Mouse (Mus musculus): ENCODE data around the gene Dok4. TPM values are rescaled to one million over a fixed set of nuclear protein-coding genes. Genes with fewer than 3 reads are reported as not detected.

The Dok4 gene
- polyA plus RNA-seq, 1 experiment from 2014 or later: 42.7 TPM

GRCm38 (mm10) chr8:94908847-94909246, 32.7 kb upstream of the Dok4 start:
- DNase-seq (ENCODE audit: low spot score) (peak; percentile 88), ATAC-seq (peak; percentile 42; the same call in 1 of the 2 replicates)
- Histone ChIP-seq H3K9ac (replicated peaks; ENCODE audit: low read depth) (no peak overlapping the region), H3K27ac (ENCODE audit: low read length) (no peak overlapping the region), H3K4me3 (ENCODE audit: low read depth, low read length) (no peak overlapping the region), H3K36me3 (ENCODE audit: insufficient read depth, low read length) (no peaks in the 10 kb centered on the region), H3K4me2 (replicated peaks; ENCODE audit: low read depth, low read length) (no peak overlapping the region), H3K4me1 (ENCODE audit: insufficient read depth, low read depth, low read length) (peaks cover 6% of the 10 kb centered on the region; the same call in 1 of the 2 replicates), H3K27me3 (replicated peaks; ENCODE audit: insufficient read depth, low read length) (no peaks in the 10 kb centered on the region), H3K9me3 (ENCODE audit: low read length) (no peaks in the 10 kb centered on the region)
- TF ChIP-seq CTCF (IDR thresholded peaks at IDR 0.05) (peak; percentile 94), EP300 (IDR thresholded peaks at IDR 0.05) (no peak)
- 7% methylated on average over 4 of the region's 4 CpGs for WGBS

GRCm38 (mm10) chr8:94907591-94908300, 31.6 kb upstream of the Dok4 start:
- Histone ChIP-seq H3K36me3 (ENCODE audit: insufficient read depth, low read length) (peaks cover 5% of the 10 kb centered on the region; the same call in 1 of the 2 replicates), H3K4me1 (ENCODE audit: insufficient read depth, low read depth, low read length) (peaks cover 6% of the 10 kb centered on the region; the same call in 1 of the 2 replicates), H3K4me3 (ENCODE audit: low read depth, low read length) (no peak overlapping the region), H3K27ac (ENCODE audit: low read length) (no peak overlapping the region), H3K9me3 (ENCODE audit: low read length) (no peaks in the 10 kb centered on the region), H3K9ac (replicated peaks; ENCODE audit: low read depth) (no peak overlapping the region), H3K27me3 (replicated peaks; ENCODE audit: insufficient read depth, low read length) (no peaks in the 10 kb centered on the region), H3K4me2 (replicated peaks; ENCODE audit: low read depth, low read length) (no peak overlapping the region)
- TF ChIP-seq CTCF (IDR thresholded peaks at IDR 0.05) (no peak), EP300 (IDR thresholded peaks at IDR 0.05) (no peak)
- DNase-seq (ENCODE audit: low spot score): no peak
- WGBS: 71% methylated on average over 18 of the region's 18 CpGs
- ATAC-seq: no peak

- peak; percentile 88 for ATAC-seq
- Histone ChIP-seq H3K4me1 (ENCODE audit: insufficient read depth, low read depth, low read length) (peaks cover 13% of the 10 kb centered on the region; the same call in 1 of the 2 replicates), H3K4me3 (ENCODE audit: low read depth, low read length) (no peak overlapping the region), H3K9ac (replicated peaks; ENCODE audit: low read depth) (no peak overlapping the region), H3K36me3 (ENCODE audit: insufficient read depth, low read length) (peaks cover 5% of the 10 kb centered on the region; the same call in 1 of the 2 replicates), H3K27me3 (replicated peaks; ENCODE audit: insufficient read depth, low read length) (no peaks in the 10 kb centered on the region), H3K9me3 (ENCODE audit: low read length) (no peaks in the 10 kb centered on the region), H3K4me2 (replicated peaks; ENCODE audit: low read depth, low read length) (no peak overlapping the region), H3K27ac (ENCODE audit: low read length) (peak overlapping the region; percentile 80)
- DNase-seq (ENCODE audit: low spot score): peak; percentile 82
- TF ChIP-seq CTCF (IDR thresholded peaks at IDR 0.05) (no peak), EP300 (IDR thresholded peaks at IDR 0.05) (peak; percentile 77)
- WGBS: 40% methylated on average over 12 of the region's 12 CpGs
Observed at GRCm38 (mm10) chr8:94904450-94905175, 28.5 kb upstream of the Dok4 start.

- ATAC-seq (no peak), DNase-seq (ENCODE audit: low spot score) (no peak)
- Histone ChIP-seq H3K4me3 (ENCODE audit: low read depth, low read length) (no peak overlapping the region), H3K4me1 (ENCODE audit: insufficient read depth, low read depth, low read length) (peaks cover 13% of the 10 kb centered on the region; the same call in 1 of the 2 replicates), H3K27me3 (replicated peaks; ENCODE audit: insufficient read depth, low read length) (no peaks in the 10 kb centered on the region), H3K9me3 (ENCODE audit: low read length) (no peaks in the 10 kb centered on the region), H3K27ac (ENCODE audit: low read length) (0 out of 2 replicates have a peak overlapping the region, but pooled peaks have one; percentile 47), H3K36me3 (ENCODE audit: insufficient read depth, low read length) (peaks cover 5% of the 10 kb centered on the region; the same call in 1 of the 2 replicates), H3K4me2 (replicated peaks; ENCODE audit: low read depth, low read length) (no peak overlapping the region), H3K9ac (replicated peaks; ENCODE audit: low read depth) (no peak overlapping the region)
- WGBS: 79% methylated on average over 12 of the region's 12 CpGs
- TF ChIP-seq EP300 (IDR thresholded peaks at IDR 0.05) (no peak), CTCF (IDR thresholded peaks at IDR 0.05) (no peak)
Observed at GRCm38 (mm10) chr8:94903709-94904108, 27.6 kb upstream of the Dok4 start.

GRCm38 (mm10) chr8:94901031-94901430, 24.9 kb upstream of the Dok4 start:
- no peaks in the 10 kb centered on the region for H3K27me3 ChIP-seq (replicated peaks; ENCODE audit: insufficient read depth, low read length)
- H3K4me1 ChIP-seq (ENCODE audit: insufficient read depth, low read depth, low read length): peaks cover 13% of the 10 kb centered on the region; the same call in 1 of the 2 replicates
- H3K9me3 ChIP-seq (ENCODE audit: low read length): no peaks in the 10 kb centered on the region
- H3K4me2 ChIP-seq (replicated peaks; ENCODE audit: low read depth, low read length): no peak overlapping the region
- TF ChIP-seq CTCF (IDR thresholded peaks at IDR 0.05) (no peak), EP300 (IDR thresholded peaks at IDR 0.05) (no peak)
- DNase-seq (ENCODE audit: low spot score) (no peak), ATAC-seq (0 out of 2 replicates have a peak, but pooled peaks have one; percentile 8)
- peak overlapping the region; percentile 68 for H3K27ac ChIP-seq (ENCODE audit: low read length)
- H3K36me3 ChIP-seq (ENCODE audit: insufficient read depth, low read length): peaks cover 5% of the 10 kb centered on the region; the same call in 1 of the 2 replicates
- WGBS: 10% methylated on average over 5 of the region's 5 CpGs
- H3K9ac ChIP-seq (replicated peaks; ENCODE audit: low read depth): no peak overlapping the region
- H3K4me3 ChIP-seq (ENCODE audit: low read depth, low read length): no peak overlapping the region

- H3K4me2 ChIP-seq (replicated peaks; ENCODE audit: low read depth, low read length): no peak overlapping the region
- H3K9ac ChIP-seq (replicated peaks; ENCODE audit: low read depth): no peak overlapping the region
- ATAC-seq (no peak), DNase-seq (ENCODE audit: low spot score) (no peak)
- 19% methylated on average over 6 of the region's 6 CpGs for WGBS
- no peaks in the 10 kb centered on the region for H3K9me3 ChIP-seq (ENCODE audit: low read length)
- peak overlapping the region; percentile 68 for H3K27ac ChIP-seq (ENCODE audit: low read length)
- peaks cover 5% of the 10 kb centered on the region; the same call in 1 of the 2 replicates for H3K36me3 ChIP-seq (ENCODE audit: insufficient read depth, low read length)
- TF ChIP-seq CTCF (IDR thresholded peaks at IDR 0.05) (no peak), EP300 (IDR thresholded peaks at IDR 0.05) (no peak)
- H3K4me1 ChIP-seq (ENCODE audit: insufficient read depth, low read depth, low read length): peaks cover 13% of the 10 kb centered on the region; the same call in 1 of the 2 replicates
- no peak overlapping the region for H3K4me3 ChIP-seq (ENCODE audit: low read depth, low read length)
- H3K27me3 ChIP-seq (replicated peaks; ENCODE audit: insufficient read depth, low read length): no peaks in the 10 kb centered on the region
Observed at GRCm38 (mm10) chr8:94900617-94901016, 24.5 kb upstream of the Dok4 start.
